Mouse (Mus musculus) kidney, adult 2 months (tissue): ENCODE data around the gene Gm13057. TPM values are rescaled to one million over a fixed set of nuclear protein-coding genes. Genes with fewer than 3 reads are reported as not detected.
"Not testable (repeated sequence)": the region's sequence is repeated elsewhere in the genome, so short reads cannot be mapped to it uniquely, and the experiment has no call there.

Experiments used
- DNase-seq: peaks from one replicate; pipeline ENCODE4 v3.0.0; 2021
- H3K27ac ChIP-seq: fragments of 200-500 bp; 2 replicates; pipeline ENCODE4 v1.5.1; 2012; ENCODE audit warnings: low read depth, low read length, control low read depth, inconsistent platforms; ENCODE audit not compliant: insufficient read depth
- H3K27me3 ChIP-seq: fragments of 200-500 bp; replicated peaks from 2 replicates; pipeline ENCODE4 v1.6.1; 2012; ENCODE audit warnings: mild to moderate bottlenecking, moderate library complexity, low read length, inconsistent platforms; ENCODE audit not compliant: control insufficient read depth, insufficient read depth
- H3K36me3 ChIP-seq: fragments of 200-500 bp; 2 replicates; pipeline ENCODE4 v1.6.1; 2012; ENCODE audit warnings: mild to moderate bottlenecking, moderate library complexity, low read length, inconsistent platforms; ENCODE audit not compliant: control insufficient read depth, insufficient read depth
- H3K4me1 ChIP-seq: fragments of 200-500 bp; 2 replicates; pipeline ENCODE4 v1.6.1; 2011; ENCODE audit warnings: low read length; ENCODE audit not compliant: control insufficient read depth, insufficient read depth
- H3K4me3 ChIP-seq: fragments of 200-500 bp; 2 replicates; pipeline ENCODE4 v1.5.1; 2011; ENCODE audit warnings: mild to moderate bottlenecking, low read depth, low read length, control low read depth; ENCODE audit not compliant: insufficient read depth
- CTCF ChIP-seq: fragments of 200-500 bp; conservative IDR thresholded peaks from 2 replicates; pipeline ENCODE4 v1.5.1; 2011; ENCODE audit warnings: low read depth, mild to moderate bottlenecking, control low read depth, low read length, moderate library complexity, mixed read lengths; ENCODE audit not compliant: insufficient read depth, insufficient read length
- POLR2A ChIP-seq: fragments of 200-500 bp; IDR thresholded peaks from one replicate; pipeline ENCODE4 v1.6.1; 2011; ENCODE audit warnings: low read depth, low read length, control low read depth
- WGBS: fragments of 180-500 bp; shearing (Covaris S2); methylation state at CpG from one replicate; pipeline ENCODE4 v1.1.7; 2018; 5-methylcytosine and 5-hydroxymethylcytosine counted together
- polyA plus RNA-seq: library from polyadenylated mRNA; depleted of rRNA; stranded (reverse); fragments of >200 nt; gene quantifications from 2 replicates; pipeline ENCODE4 v1.2.3, GENCODE M21; 2012; rRNA removed

Gm13057 gene
- not detected in 2 replicates for polyA plus RNA-seq

DNA sequence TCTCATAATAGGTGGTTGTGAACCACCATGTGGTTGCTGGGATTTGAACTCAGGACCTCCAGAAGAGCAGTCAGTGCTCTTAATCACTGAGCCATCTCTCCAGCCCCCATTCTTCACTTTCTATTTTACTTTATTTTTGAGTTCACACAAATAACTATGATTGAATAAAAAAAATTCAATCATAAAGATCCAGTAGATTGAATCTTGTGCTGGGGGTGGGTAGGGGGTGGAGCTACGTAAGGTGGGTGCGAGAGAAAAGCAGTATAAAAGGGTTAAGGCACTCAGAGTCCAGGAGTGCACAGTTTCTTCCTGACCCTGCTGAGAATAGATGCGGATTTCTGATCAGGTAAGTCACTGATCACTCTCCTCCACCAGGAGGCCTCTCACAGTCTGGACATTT lies at the start of gene Gm13057, which contains the start of gene BC080695:
Gene Gm13057, plus strand, starts transcription at position 310 of the 400 bp plus-strand sequence.
Gene BC080695, plus strand, starts transcription at position 301 of the 400 bp plus-strand sequence.
- H3K27me3 ChIP-seq, H3K4me1 ChIP-seq, H3K4me3 ChIP-seq, H3K36me3 ChIP-seq, DNase-seq, H3K27ac ChIP-seq: not testable (repeated sequence)
- no CpG with 5 or more reads among the region's 3 CpGs for WGBS

DNA sequence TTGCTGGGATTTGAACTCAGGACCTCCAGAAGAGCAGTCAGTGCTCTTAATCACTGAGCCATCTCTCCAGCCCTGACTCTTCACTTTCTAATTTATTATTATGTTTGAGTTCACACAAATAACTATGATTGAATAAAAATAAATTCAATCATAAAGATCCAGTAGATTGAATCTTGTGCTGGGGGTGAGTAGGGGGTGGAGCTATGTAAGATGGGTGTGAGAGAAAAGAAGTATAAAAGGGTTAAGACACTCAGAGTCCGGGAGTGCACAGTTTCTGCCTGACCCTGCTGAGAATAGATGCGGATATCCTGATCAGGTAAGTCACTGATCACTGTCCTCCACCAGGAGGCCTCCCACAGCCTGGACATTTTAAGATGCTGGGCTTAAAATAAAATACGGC lies 40.5 kb upstream of the Gm13057 start, which contains the start of gene Gm13043:
Gene Gm13043, plus strand, starts transcription at position 301 of the 400 bp plus-strand sequence.
- DNase-seq, result no peak
- WGBS, result 76% methylated on average over 3 of the region's 3 CpGs
- no peak within 1 kb of the TSS for H3K27ac ChIP-seq
- H3K4me3 ChIP-seq, result no peak within 1 kb of the TSS
- no peak for TF ChIP-seq POLR2A
- no peak for TF ChIP-seq CTCF
- no peaks in the 10 kb centered on the region for H3K4me1 ChIP-seq
- no peaks in the 10 kb centered on the region for H3K27me3 ChIP-seq
- H3K36me3 ChIP-seq, result no peaks in the 10 kb centered on the region

DNA sequence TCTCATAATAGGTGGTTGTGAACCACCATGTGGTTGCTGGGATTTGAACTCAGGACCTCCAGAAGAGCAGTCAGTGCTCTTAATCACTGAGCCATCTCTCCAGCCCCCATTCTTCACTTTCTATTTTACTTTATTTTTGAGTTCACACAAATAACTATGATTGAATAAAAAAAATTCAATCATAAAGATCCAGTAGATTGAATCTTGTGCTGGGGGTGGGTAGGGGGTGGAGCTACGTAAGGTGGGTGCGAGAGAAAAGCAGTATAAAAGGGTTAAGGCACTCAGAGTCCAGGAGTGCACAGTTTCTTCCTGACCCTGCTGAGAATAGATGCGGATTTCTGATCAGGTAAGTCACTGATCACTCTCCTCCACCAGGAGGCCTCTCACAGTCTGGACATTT lies 15.9 kb upstream of the Gm13057 start, which contains the start of gene Gm13040:
Gene Gm13040, plus strand, starts transcription at position 301 of the 400 bp plus-strand sequence.
- not testable (repeated sequence) for H3K4me1 ChIP-seq, DNase-seq, H3K27ac ChIP-seq, H3K27me3 ChIP-seq, H3K4me3 ChIP-seq, H3K36me3 ChIP-seq
- WGBS, result no CpG with 5 or more reads among the region's 3 CpGs

Other genes with a start within 250 kb of the Gm13057 start
- gene Lrrc38, start 202.0 kb upstream of the Gm13057 start, polyA plus RNA-seq, result 0.04 and 0.06 TPM in 2 replicates
- gene Pramel1, start 157.3 kb upstream of the Gm13057 start, polyA plus RNA-seq, result not detected in 2 replicates
- 5.1 and 5.7 TPM in 2 replicates for gene Pramef8, start 139.3 kb upstream of the Gm13057 start, polyA plus RNA-seq
- gene Oog4, start 101.4 kb upstream of the Gm13057 start, polyA plus RNA-seq, result not detected in 2 replicates
- not detected in 2 replicates for gene Gm13043, start 40.4 kb upstream of the Gm13057 start, polyA plus RNA-seq
- gene Gm13040, start 15.8 kb upstream of the Gm13057 start, polyA plus RNA-seq, result not detected in 2 replicates
- not detected in 2 replicates for gene BC080695, start within 50 bp of the Gm13057 start, polyA plus RNA-seq
- not detected in 2 replicates for gene Gm13083, start 63.3 kb downstream of the Gm13057 start, polyA plus RNA-seq
- not detected in 2 replicates for gene Gm13088, start 105.5 kb downstream of the Gm13057 start, polyA plus RNA-seq
- not detected in 2 replicates for gene Gm13089, start 151.0 kb downstream of the Gm13057 start, polyA plus RNA-seq
- gene Gm13078, start 167.7 kb downstream of the Gm13057 start, polyA plus RNA-seq, result not detected in 2 replicates
- gene Gm13023, start 237.6 kb downstream of the Gm13057 start, polyA plus RNA-seq, result not detected in 2 replicates